Mouse (Mus musculus): ENCODE data around the gene Prkg1.

GRCm38 (mm10) chr19:30699130-30699529 is 1065.7 kb downstream of the Prkg1 start:
- TF ChIP-seq POLR2A (IDR thresholded peaks at IDR 0.05; ENCODE audit: borderline replicate concordance, control insufficient read depth, low read depth, low read length) (no peak), CTCF (IDR thresholded peaks at IDR 0.05; ENCODE audit: control insufficient read depth, insufficient read depth, low read length) (no peak)

Measured in bone marrow, adult 2 months (tissue).